10 mouse cellular contexts compared by ENCODE assay signal in the genomic region with DNA sequence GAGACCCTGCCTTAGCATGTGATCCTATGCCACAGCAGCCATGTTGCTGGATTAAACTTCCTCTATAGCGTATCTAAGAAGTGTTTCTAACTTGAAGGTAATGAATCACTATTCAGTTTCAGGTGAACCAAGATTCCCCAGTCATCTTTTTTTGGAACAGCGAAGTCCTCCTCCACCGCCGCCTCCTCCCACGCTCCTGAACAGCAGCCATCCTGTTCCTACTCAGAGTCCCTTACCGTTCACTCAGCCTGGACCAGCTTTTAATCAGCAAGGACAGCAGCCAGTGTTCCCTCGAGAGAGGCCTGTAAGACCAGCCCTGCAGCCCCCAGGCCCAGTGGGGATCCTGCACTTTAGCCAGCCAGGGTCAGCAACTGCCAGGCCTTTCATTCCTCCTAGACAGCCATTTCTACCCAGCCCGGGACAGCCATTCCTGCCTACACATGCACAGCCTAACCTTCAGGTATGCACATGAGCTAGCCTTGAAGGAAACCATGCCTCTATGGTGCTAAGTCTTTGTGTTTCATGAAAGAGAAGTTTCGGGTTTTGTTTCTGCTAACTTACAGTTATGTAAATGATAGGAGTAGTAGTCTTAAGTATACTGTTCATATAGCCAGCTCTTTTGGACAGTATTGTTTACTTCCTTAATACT.
A peak's percentile ranks its signal among the peaks of the same experiment; 100 is the strongest.
DNase-seq lines count a peak whose midpoint lies in the region; ATAC-seq and TF ChIP-seq lines count a peak whose summit lies in the region.
"Had no signal": no experiment of that assay in that cellular context is flagged by ENCODE, and none has a peak within 500 bp of the region (broad histone marks: within the 10 kb centered on the region; RNA-seq: fewer than 3 reads in every experiment).

No protein-coding gene starts in this region.

- H3K36me3 ChIP-seq in intestine, postnatal 0 days (ENCODE audit: control insufficient read depth, insufficient read depth), result peaks cover 48% of the 10 kb centered on the region
- H3K36me3 ChIP-seq in intestine, embryonic 16.5 days (ENCODE audit: control insufficient read depth, insufficient read depth, low read length), result peaks cover 13% of the 10 kb centered on the region
- peaks cover 38% of the 10 kb centered on the region for H3K36me3 ChIP-seq in midbrain, postnatal 0 days (ENCODE audit: insufficient read depth, low read length)
- H3K36me3 ChIP-seq in heart, embryonic 12.5 days, result peaks cover 51% of the 10 kb centered on the region

- H3K9ac ChIP-seq in intestine, postnatal 0 days (ENCODE audit: low read depth, low read length), result no peak overlapping the region
- no peak overlapping the region for H3K9ac ChIP-seq in intestine, embryonic 16.5 days (ENCODE audit: low read depth, low read length)
- no peak overlapping the region for H3K9ac ChIP-seq in midbrain, postnatal 0 days (replicated peaks; ENCODE audit: low read length, poor library complexity, severe bottlenecking)
- H3K9ac ChIP-seq in heart, embryonic 12.5 days, result no peak overlapping the region

- H3K4me2 ChIP-seq in intestine, postnatal 0 days (replicated peaks; ENCODE audit: low read depth), result no peak overlapping the region
- H3K4me2 ChIP-seq in intestine, embryonic 16.5 days (ENCODE audit: low read depth, low read length), result no peak overlapping the region
- no peak overlapping the region for H3K4me2 ChIP-seq in midbrain, postnatal 0 days (ENCODE audit: low read depth, low read length, poor library complexity, severe bottlenecking)
- H3K4me2 ChIP-seq in heart, embryonic 12.5 days, result no peak overlapping the region

- H3K27me3 ChIP-seq in intestine, postnatal 0 days (replicated peaks; ENCODE audit: control insufficient read depth, insufficient read depth, low read length), result no peaks in the 10 kb centered on the region
- no peaks in the 10 kb centered on the region for H3K27me3 ChIP-seq in intestine, embryonic 16.5 days (replicated peaks; ENCODE audit: control insufficient read depth, insufficient read depth, low read length)
- H3K27me3 ChIP-seq in midbrain, postnatal 0 days (ENCODE audit: insufficient read depth, low read length), result no peaks in the 10 kb centered on the region
- H3K27me3 ChIP-seq in heart, embryonic 12.5 days (replicated peaks), result no peaks in the 10 kb centered on the region

- DNase-seq in cerebellum, postnatal 10 days, result peak; percentile 15 to 19
- no peak for DNase-seq in cerebellum, postnatal 4 days (ENCODE audit: low spot score in 2 of 2)
- peak; percentile 26 for DNase-seq in right cerebral cortex, postnatal 25 days
- no peak for DNase-seq in right cerebral cortex, postnatal 4 days
- no peak for DNase-seq in midbrain, postnatal 0 days (ENCODE audit: low spot score)

- H3K4me1 ChIP-seq in intestine, postnatal 0 days (replicated peaks; ENCODE audit: control insufficient read depth, insufficient read depth, low read length), result no peaks in the 10 kb centered on the region
- no peaks in the 10 kb centered on the region for H3K4me1 ChIP-seq in intestine, embryonic 16.5 days (ENCODE audit: control insufficient read depth, insufficient read depth, low read length)
- no peaks in the 10 kb centered on the region for H3K4me1 ChIP-seq in midbrain, postnatal 0 days (ENCODE audit: insufficient read depth, low read length)
- no peaks in the 10 kb centered on the region for H3K4me1 ChIP-seq in heart, embryonic 12.5 days (replicated peaks)

- 0 out of 2 replicates have a peak, but pooled peaks have one; percentile 13 for ATAC-seq in intestine, postnatal 0 days
- ATAC-seq in intestine, embryonic 16.5 days, result no peak; the same call in 1 of the 2 replicates
- 0 out of 2 replicates have a peak, but pooled peaks have one; percentile 20 for ATAC-seq in midbrain, postnatal 0 days (ENCODE audit: low FRiP score)
- ATAC-seq in heart, embryonic 12.5 days (ENCODE audit: insufficient number of reproducible peaks, low FRiP score), result no peak

- TF ChIP-seq CTCF in intestine, postnatal 0 days (IDR thresholded peaks at IDR 0.05; ENCODE audit: low read depth), result no peak
- no peak for TF ChIP-seq CTCF in midbrain, postnatal 0 days (IDR thresholded peaks at IDR 0.05)

- H3K4me3 ChIP-seq in intestine, postnatal 0 days (ENCODE audit: low read depth, low read length), result no peak overlapping the region
- H3K4me3 ChIP-seq in intestine, embryonic 16.5 days (ENCODE audit: low read length), result no peak overlapping the region
- no peak overlapping the region for H3K4me3 ChIP-seq in midbrain, postnatal 0 days (ENCODE audit: low read depth, low read length)
- H3K4me3 ChIP-seq in heart, embryonic 12.5 days, result no peak overlapping the region
- H3K4me3 ChIP-seq: gastrocnemius, adult 2 months; layer of hippocampus, adult 2 months had no signal

- no peaks in the 10 kb centered on the region for H3K9me3 ChIP-seq in intestine, postnatal 0 days (ENCODE audit: control insufficient read depth)
- H3K9me3 ChIP-seq in intestine, embryonic 16.5 days (ENCODE audit: control insufficient read depth, low read length), result no peaks in the 10 kb centered on the region
- no peaks in the 10 kb centered on the region for H3K9me3 ChIP-seq in midbrain, postnatal 0 days (ENCODE audit: low read length)
- no peaks in the 10 kb centered on the region for H3K9me3 ChIP-seq in heart, embryonic 12.5 days (replicated peaks)

- no peak overlapping the region for H3K27ac ChIP-seq in intestine, postnatal 0 days (ENCODE audit: low read depth, low read length)
- no peak overlapping the region for H3K27ac ChIP-seq in intestine, embryonic 16.5 days (ENCODE audit: low read length)
- H3K27ac ChIP-seq in midbrain, postnatal 0 days (ENCODE audit: low read depth, low read length), result no peak overlapping the region
- no peak overlapping the region for H3K27ac ChIP-seq in heart, embryonic 12.5 days (ENCODE audit: poor library complexity, severe bottlenecking)
- H3K27ac ChIP-seq: gastrocnemius, adult 2 months; layer of hippocampus, adult 2 months had no signal

- 88% methylated on average over 9 of the region's 9 CpGs for WGBS in intestine, postnatal 0 days
- WGBS in intestine, embryonic 16.5 days, result 83% methylated on average over 9 of the region's 9 CpGs
- WGBS in midbrain, postnatal 0 days, result 83% methylated on average over 9 of the region's 9 CpGs
- WGBS in heart, embryonic 12.5 days, result 85% methylated on average over 9 of the region's 9 CpGs

Comparison
In these comparisons a context has a peak if more than half of its experiments do, and no peak if none do; other contexts are left out.
1. DNase-seq: peak in cerebellum, postnatal 10 days (2 of 2) and right cerebral cortex, postnatal 25 days (single experiment); none in cerebellum, postnatal 4 days (0 of 2), right cerebral cortex, postnatal 4 days (single experiment) and midbrain, postnatal 0 days (single experiment).
2. ATAC-seq: peak in intestine, postnatal 0 days (single experiment) and midbrain, postnatal 0 days (single experiment); none in intestine, embryonic 16.5 days (single experiment) and heart, embryonic 12.5 days (single experiment).